Mouse (Mus musculus): ENCODE results near the gene Tmem95. TPM values are rescaled to one million over a fixed set of nuclear protein-coding genes. Genes with fewer than 3 reads are reported as not detected.
"Not testable (repeated sequence)": the region's sequence is repeated elsewhere in the genome, so short reads cannot be mapped to it uniquely, and the experiment has no call there.

The Tmem95 gene
- polyA plus RNA-seq, 1 experiment: not detected

GRCm38 (mm10) chr11:69872451-69872850 lies 5.4 kb downstream of the Tmem95 start:
- DNase-seq (ENCODE audit: low read depth): no peak
- no peak for TF ChIP-seq CTCF (IDR thresholded peaks at IDR 0.05; ENCODE audit: borderline replicate concordance, extremely low read depth, insufficient read depth, insufficient read length)
- TF ChIP-seq POLR2A (IDR thresholded peaks at IDR 0.05; ENCODE audit: borderline replicate concordance, extremely low read depth, insufficient read depth, insufficient read length, poor library complexity, severe bottlenecking): no peak

- no peak for TF ChIP-seq POLR2A (IDR thresholded peaks at IDR 0.05; ENCODE audit: borderline replicate concordance, extremely low read depth, insufficient read depth, insufficient read length, poor library complexity, severe bottlenecking)
- DNase-seq (ENCODE audit: low read depth): no peak
These were observed 6.0 kb downstream of the Tmem95 start for GRCm38 (mm10) chr11:69871822-69872221.

- no peak for DNase-seq (ENCODE audit: low read depth)
- no peak for TF ChIP-seq CTCF (IDR thresholded peaks at IDR 0.05; ENCODE audit: borderline replicate concordance, extremely low read depth, insufficient read depth, insufficient read length)
- no peak for TF ChIP-seq POLR2A (IDR thresholded peaks at IDR 0.05; ENCODE audit: borderline replicate concordance, extremely low read depth, insufficient read depth, insufficient read length, poor library complexity, severe bottlenecking)
These were observed 7.3 kb downstream of the Tmem95 start for GRCm38 (mm10) chr11:69870289-69871069.

- DNase-seq (ENCODE audit: low read depth): no peak
- no peak for TF ChIP-seq CTCF (IDR thresholded peaks at IDR 0.05; ENCODE audit: borderline replicate concordance, extremely low read depth, insufficient read depth, insufficient read length)
- TF ChIP-seq POLR2A (IDR thresholded peaks at IDR 0.05; ENCODE audit: borderline replicate concordance, extremely low read depth, insufficient read depth, insufficient read length, poor library complexity, severe bottlenecking): no peak
These were observed 10.5 kb downstream of the Tmem95 start for GRCm38 (mm10) chr11:69867335-69867734.

GRCm38 (mm10) chr11:69865561-69865960 lies 12.3 kb downstream of the Tmem95 start:
- no peak for DNase-seq (ENCODE audit: low read depth)
- no peak for TF ChIP-seq CTCF (IDR thresholded peaks at IDR 0.05; ENCODE audit: borderline replicate concordance, extremely low read depth, insufficient read depth, insufficient read length)
- no peak for TF ChIP-seq POLR2A (IDR thresholded peaks at IDR 0.05; ENCODE audit: borderline replicate concordance, extremely low read depth, insufficient read depth, insufficient read length, poor library complexity, severe bottlenecking)

- TF ChIP-seq CTCF (IDR thresholded peaks at IDR 0.05; ENCODE audit: borderline replicate concordance, extremely low read depth, insufficient read depth, insufficient read length) (no peak), POLR2A (IDR thresholded peaks at IDR 0.05; ENCODE audit: borderline replicate concordance, extremely low read depth, insufficient read depth, insufficient read length, poor library complexity, severe bottlenecking) (no peak)
- no peak for DNase-seq (ENCODE audit: low read depth)
These were observed 13.5 kb downstream of the Tmem95 start for GRCm38 (mm10) chr11:69864138-69864860.

GRCm38 (mm10) chr11:69863729-69864128 lies 14.1 kb downstream of the Tmem95 start:
- not testable (repeated sequence) for DNase-seq (ENCODE audit: low read depth)

- TF ChIP-seq CTCF (IDR thresholded peaks at IDR 0.05; ENCODE audit: borderline replicate concordance, extremely low read depth, insufficient read depth, insufficient read length) (no peak), POLR2A (IDR thresholded peaks at IDR 0.05; ENCODE audit: borderline replicate concordance, extremely low read depth, insufficient read depth, insufficient read length, poor library complexity, severe bottlenecking) (no peak)
- no peak for DNase-seq (ENCODE audit: low read depth)
These were observed 19.5 kb downstream of the Tmem95 start, which contains the start of gene Tnk1 for GRCm38 (mm10) chr11:69858113-69858998. TSS of gene Tnk1 (minus strand) at chr11:69858730.

GRCm38 (mm10) chr11:69855347-69855746 lies 22.5 kb downstream of the Tmem95 start:
- DNase-seq (ENCODE audit: low read depth): peak; percentile 47
- TF ChIP-seq POLR2A (IDR thresholded peaks at IDR 0.05; ENCODE audit: borderline replicate concordance, extremely low read depth, insufficient read depth, insufficient read length, poor library complexity, severe bottlenecking) (no peak), CTCF (IDR thresholded peaks at IDR 0.05; ENCODE audit: borderline replicate concordance, extremely low read depth, insufficient read depth, insufficient read length) (peak; percentile 52; the same call in 1 of the 2 replicates)

GRCm38 (mm10) chr11:69854680-69855079 lies 23.1 kb downstream of the Tmem95 start:
- DNase-seq (ENCODE audit: low read depth): no peak

GRCm38 (mm10) chr11:69853994-69854393 lies 23.8 kb downstream of the Tmem95 start:
- TF ChIP-seq CTCF (IDR thresholded peaks at IDR 0.05; ENCODE audit: borderline replicate concordance, extremely low read depth, insufficient read depth, insufficient read length): no peak
- TF ChIP-seq POLR2A (IDR thresholded peaks at IDR 0.05; ENCODE audit: borderline replicate concordance, extremely low read depth, insufficient read depth, insufficient read length, poor library complexity, severe bottlenecking): no peak
- no peak for DNase-seq (ENCODE audit: low read depth)

More at GRCm38 (mm10) chr11:69854680-69855079, 23.1 kb downstream of the Tmem95 start:
- TF ChIP-seq CTCF (IDR thresholded peaks at IDR 0.05; ENCODE audit: borderline replicate concordance, extremely low read depth, insufficient read depth, insufficient read length) (no peak), POLR2A (IDR thresholded peaks at IDR 0.05; ENCODE audit: borderline replicate concordance, extremely low read depth, insufficient read depth, insufficient read length, poor library complexity, severe bottlenecking) (no peak)

Data from brain, embryonic 14.5 days (tissue).